Mouse (Mus musculus) lung, adult 18-20 months (tissue): ENCODE results near the gene Rxra.
A peak's percentile ranks its signal among the peaks of the same experiment; 100 is the strongest.

ENCODE experiments used
- DNase-seq, 2 experiments: peaks; one replicate each; pipeline ENCODE4 v3.0.0; 2022; ENCODE audit warnings: mixed read lengths in 2 of 2

The Rxra gene

DNA sequence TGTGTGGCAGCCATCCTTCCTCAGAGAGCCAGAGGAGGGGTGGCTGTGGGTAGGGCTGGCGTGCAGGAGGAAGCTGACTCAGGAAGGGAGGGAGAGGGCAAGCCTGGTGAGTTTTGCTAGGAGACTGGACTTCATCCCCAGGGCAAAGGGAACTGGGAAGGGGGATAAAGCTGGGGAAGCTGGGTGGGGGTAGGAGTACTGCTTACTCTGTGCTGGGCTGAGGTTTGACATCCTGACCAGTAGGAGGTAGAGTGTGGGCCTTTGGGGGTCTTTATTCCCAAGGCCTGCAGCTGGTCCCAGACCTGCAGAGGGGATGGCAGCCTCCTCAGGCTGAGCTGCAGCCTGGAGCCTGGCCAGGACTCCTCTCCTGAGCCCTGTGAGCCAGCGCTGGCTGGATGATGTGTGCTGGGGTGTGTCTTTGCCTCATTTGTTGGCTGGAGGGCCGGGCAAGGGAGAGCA, 4.6 kb upstream of the Rxra start:
- DNase-seq: peak in 1 of 2 experiments; percentile 39

DNA sequence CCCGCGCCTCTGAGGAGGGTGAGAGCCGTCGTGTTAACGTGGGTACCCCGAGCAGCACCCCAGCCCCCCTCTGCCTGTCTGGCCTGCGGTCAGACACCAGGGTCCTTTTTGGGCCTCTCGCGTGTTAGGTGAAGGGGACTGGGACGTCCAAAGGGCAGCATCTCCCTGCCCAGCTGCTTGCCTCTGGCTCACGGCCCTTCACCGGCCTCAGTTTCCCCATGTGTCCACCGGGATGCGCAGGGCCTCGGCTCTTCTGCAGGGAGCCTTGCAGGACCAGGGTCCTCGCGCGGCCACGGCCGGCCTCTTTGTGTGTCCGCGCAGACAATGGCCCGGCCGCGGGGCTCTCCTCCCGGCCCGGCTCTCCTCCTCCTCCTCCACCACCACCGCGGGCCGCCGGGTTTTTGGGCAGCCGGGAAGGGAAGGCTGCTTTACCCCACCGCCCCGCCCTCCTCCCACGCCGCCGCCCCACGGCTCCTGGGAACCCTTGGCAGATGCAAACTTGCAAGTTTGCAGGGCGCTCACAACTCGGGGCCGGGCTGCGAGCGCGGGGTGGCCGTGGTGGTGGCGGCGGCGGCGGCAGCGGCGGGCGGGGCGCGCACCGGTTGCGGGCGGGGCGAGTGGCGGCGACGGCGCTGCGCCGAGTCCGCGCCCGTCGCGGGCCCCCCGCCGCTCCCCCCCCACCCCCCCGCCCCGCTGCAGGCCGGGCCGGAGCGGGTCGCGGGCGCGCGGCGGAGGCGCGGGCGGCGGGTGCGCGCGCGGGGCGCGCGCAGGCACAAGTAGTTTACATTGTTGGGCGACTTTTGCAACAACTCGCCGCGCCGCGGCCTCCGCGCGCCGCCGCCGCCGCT, 462 bp downstream of the Rxra start:
- peak; percentile 77 to 83 for DNase-seq

DNA sequence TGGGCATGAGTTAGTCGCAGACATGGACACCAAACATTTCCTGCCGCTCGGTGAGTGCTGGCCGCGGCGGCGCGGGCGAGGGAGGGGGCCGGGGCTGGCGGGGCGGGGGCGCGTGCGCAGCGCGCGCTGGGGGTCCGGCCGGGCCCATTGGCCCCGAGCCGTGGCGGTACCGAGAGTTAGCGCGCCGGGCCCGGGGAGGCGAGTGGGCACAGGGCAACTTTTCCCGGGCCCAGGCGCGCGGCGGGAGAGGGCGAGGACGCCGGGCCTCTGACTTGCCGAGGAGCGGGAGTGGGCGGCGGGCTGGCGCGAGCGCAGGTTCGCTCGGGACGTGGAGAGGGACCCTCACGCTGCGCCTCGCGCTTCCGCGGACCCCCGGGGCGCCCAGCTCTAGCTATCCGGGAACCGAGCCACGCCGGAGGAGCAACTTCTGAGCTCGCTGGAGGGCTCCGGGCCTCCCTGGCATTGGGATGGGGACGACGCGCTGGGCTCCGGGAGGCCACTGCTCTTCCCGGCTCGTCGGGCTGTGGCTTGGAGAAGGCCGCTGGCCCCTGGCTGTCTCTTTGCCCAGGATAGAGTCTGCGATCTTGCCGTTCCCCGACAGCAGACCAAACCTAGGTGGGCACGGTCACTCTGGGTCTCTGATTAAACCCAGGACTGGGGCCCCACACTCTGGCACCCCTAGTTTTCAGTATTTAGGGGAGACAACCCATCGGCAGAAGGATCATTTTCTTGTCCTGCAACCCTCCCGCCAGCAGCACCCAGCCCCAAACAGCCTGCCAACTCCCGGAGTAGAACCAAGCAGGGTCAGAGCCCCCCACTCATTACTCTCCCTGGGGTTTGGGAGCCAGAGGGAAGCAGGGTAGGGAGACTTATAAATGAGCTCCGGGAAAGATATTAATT, 1.4 kb downstream of the Rxra start:
- peak in 1 of 2 experiments; percentile 44 for DNase-seq

GRCm38 (mm10) chr2:27678331-27678730, 2.1 kb downstream of the Rxra start:
- DNase-seq: no peak

DNA sequence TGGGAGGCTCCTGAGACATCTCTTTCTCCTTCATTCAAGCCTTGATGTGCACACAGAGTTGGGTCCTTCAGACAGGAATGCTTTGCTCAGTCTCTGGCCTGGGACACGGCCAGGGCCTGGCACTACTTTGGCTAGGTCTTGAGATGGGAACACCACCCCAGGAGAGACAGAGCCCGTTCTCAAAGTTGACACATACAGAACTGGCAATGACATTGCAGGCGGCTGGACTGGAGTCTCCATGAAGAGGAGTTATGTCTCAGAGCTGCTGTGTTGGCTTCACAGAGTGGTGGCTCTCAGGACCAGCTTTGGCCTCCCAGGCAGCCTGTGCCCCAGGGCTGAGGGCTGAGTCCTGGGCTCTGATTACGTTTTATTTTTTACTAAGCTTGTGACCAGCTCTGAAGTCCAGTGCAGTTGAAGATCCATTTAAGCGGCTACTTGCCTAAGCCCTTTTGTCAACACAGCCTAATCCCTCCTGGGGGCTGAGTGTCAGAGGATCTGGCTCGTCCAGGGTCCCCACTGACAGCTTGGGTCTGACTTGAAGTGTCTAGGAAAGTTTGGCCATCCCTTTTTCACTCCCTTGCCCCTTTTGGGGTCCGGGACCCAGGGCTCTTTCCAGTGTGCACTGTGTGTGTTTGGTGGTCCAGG, 2.7 kb downstream of the Rxra start:
- no peak for DNase-seq

- no peak for DNase-seq
These were observed 3.4 kb downstream of the Rxra start for GRCm38 (mm10) chr2:27679621-27680025.

- DNase-seq: no peak
These were observed 3.8 kb downstream of the Rxra start for GRCm38 (mm10) chr2:27680058-27680457.

DNA sequence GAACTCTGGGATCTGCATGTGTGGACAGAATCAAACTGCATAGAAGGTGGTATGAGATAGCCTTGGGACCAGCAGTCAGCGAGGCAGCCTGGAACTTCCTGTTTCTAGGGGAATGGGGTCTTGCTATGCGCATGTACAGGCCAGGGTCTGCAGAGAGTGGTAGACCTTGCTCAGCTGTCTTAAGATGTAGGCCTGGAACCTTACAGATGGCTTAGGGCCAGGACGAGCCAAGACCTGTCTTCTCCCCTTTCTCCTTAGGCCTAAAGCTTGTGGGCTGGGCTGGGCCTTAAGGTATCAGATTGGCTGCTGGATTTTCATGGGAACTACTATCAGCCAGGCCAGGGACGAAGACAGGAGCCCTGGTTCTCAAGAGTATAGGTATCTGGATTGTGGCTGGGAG, 4.4 kb downstream of the Rxra start:
- DNase-seq: no peak

DNA sequence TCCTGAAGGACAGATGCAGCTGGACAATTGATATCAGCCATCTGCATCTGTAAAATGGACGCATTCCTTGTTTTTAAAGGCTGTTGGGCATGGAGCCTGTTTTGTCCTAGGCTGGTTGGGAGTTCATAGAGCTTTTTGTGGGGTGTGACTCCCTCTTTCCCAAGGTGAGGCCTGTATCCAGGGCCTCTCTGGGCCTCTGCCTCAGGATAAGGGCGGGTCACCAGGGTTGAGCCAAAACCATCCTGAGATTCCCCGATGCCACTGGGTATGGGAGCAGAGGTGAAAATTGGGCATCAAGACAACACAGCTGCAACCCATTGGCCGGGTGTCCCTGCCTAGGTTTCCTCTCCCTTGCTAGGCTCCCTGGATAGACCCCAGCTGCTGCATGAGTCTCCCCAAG, 5.2 kb downstream of the Rxra start:
- no peak for DNase-seq

GRCm38 (mm10) chr2:27682096-27682495, 5.9 kb downstream of the Rxra start:
- DNase-seq: no peak

DNA sequence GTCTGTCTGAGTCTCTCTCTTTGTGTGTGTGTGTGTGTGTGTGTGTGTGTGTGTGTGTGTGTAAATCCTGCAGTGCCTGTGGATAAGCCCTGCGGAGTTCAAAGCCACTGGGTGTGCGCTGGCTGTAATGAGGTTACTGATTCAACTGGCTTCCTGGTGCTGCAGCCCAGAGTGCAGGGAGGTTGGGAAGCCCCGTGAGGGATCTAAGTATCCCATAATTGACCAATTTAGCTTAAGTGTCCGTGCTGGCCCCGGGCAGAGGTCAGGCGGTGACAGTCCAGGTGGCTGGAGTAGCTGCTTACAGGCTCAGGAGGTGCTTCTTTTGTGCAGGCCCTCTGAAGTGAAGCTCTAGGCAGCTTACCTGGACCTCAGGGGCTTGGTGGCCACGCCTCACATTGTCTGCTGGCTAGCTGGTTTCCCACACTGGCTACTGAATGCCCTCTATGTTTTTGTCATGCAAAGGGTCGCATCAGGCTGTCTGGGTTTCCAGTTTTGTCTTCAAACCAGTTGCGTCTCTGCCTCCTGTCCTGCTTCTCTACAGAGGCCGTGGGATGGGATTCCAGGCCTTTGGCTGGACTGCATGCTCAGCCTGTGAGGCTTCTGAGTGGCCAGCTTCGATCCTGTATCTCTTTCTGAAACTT, 7.9 kb downstream of the Rxra start:
- no peak for DNase-seq

- no peak for DNase-seq
These were observed 9.7 kb downstream of the Rxra start for GRCm38 (mm10) chr2:27685917-27686316.

GRCm38 (mm10) chr2:27686335-27686734, 10.1 kb downstream of the Rxra start:
- DNase-seq: no peak

DNA sequence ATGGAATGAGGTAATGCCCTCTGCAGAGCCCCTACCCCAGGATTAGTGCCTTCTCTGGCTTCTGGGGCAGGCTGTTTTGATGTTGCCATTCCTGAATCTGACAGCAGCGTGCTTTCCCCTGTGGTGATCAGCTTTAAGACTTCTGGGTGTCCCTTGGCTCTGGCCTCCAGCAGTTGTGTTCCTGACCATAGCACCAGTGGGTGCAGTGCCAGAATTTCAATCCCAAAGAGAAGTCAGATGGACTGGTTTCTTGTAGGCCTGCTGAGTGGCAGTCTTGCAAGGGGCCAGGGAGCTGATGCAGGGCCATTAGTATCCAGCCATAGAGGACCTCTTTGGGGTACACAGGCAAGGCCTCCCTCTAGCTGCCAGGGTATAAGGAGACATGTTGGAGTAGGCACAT, 10.8 kb downstream of the Rxra start:
- DNase-seq: no peak

DNA sequence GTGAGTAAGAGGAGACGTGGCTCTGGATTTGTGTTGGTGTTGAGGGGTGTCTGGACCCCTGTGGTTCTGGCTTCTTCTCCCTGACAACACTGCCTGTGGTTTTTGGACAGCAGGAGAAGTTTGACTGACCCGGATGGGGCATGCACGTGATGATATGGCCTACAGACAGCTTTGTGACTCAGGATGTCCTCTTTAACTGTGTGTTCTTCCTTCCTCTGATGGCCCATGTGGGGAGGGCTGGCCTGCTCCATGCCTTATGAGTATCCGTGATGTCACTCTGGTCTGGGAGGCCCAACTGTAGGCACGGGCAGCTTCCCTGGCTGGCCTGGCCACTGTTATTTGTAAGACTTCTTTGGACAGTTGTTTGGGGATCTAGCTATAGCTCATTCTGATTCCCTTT, 11.7 kb downstream of the Rxra start:
- DNase-seq: peak; percentile 65 to 66

DNA sequence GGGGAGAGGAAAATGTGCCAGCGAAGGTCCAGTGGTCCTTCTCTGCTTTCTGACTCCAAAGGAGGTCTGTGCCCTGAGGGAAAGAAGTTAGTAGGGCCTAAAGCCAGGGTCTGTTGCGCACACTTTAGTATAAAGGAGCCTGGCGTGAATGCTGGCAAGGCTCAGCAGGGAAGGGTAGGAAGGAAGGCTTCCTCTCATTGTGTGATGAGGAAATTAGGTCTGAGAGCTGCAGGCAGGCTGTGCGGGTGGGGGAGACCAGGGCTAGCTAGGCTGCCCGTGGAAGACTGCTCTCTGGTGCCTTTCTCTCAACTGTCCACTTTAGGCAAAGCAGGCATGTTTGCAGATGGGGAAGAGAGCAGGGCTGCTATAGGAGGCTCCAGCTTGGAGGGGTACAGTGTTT, 14.5 kb downstream of the Rxra start:
- DNase-seq: peak; percentile 56 to 65

DNA sequence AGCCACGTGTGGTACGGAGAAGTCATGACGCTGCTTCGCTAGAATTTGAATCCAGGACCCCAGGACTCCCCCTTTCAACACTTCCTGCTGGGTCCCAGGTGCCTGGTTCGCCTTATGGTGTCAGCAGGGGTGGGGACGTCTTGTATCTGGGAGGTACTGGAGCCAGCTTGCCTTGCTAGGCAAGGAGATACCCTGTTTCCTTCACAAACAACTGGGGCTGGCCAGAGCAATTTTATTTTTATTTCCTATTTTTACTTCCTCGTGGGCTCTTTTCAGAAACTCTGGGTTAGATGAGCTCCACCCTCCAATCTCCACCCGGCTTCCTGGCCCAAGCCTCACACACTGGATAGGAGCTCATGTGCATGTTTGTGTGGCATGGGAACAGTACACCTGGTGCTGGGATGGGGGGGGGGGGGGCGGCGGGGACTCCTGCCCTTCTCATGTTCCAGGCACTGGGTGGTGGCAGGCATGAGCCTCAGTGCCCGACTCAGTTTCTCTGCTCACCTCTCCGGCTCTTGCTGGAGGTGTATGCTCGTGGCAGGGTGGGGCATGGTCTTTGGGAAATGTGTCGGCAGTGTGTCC, 15.0 kb downstream of the Rxra start:
- peak in 1 of 2 experiments; percentile 25 for DNase-seq

- peak in 1 of 2 experiments; percentile 34 for DNase-seq
These were observed 16.4 kb downstream of the Rxra start for GRCm38 (mm10) chr2:27692608-27693007.

DNA sequence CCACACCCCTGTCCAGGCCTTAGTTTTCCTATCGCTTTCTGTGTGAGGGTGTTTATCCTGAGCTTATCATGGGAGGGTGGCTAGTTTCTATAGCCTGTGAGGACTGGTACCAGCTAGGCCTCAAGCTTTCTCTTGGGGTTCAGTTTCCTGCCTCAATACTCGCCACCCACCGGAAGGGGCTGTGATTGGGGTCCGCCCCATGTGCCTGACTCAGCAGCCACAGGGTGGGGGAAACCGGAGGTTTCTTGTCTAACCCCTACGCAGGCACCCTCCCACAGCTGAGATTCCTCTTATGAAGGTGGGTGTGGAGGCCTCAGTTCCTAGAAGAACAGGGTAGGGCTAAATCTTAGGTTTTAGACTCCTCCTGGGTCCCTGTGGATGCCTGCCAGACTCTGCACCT, 17.4 kb downstream of the Rxra start:
- peak; percentile 46 to 59 for DNase-seq

DNA sequence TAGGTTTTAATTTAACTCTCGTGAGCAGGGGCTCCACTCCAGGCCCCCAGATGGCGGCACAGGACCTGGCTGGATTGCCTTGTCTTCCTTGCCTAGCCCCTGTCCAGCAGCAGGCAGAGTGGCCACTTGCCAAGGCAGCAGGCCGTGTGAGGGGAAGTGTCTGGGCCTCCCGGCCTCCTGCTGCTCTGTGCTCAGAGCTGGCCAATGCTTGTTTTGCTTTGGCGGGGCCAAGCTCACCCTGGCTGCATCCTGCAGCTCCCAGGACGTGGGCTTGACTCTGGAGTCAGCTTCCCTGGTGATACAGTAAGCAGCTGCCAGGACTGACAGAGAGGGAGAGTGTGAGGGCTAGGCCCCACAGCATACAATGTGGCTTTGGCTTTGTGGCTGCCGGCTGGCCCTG, 23.3 kb downstream of the Rxra start:
- DNase-seq: peak; percentile 79 to 87

- peak; percentile 59 to 66 for DNase-seq
These were observed 26.0 kb downstream of the Rxra start for GRCm38 (mm10) chr2:27702283-27702682.
